9 mouse cellular contexts compared by ENCODE assay signal in genomic region chr4:135495397-135495791, GRCm38 (mm10). TPM values are rescaled to one million over a fixed set of nuclear protein-coding genes. Genes with fewer than 3 reads are reported as not detected.
DNase-seq lines count a peak whose midpoint lies in the region; ATAC-seq lines count a peak whose summit lies in the region.
"Had no signal": no experiment of that assay in that cellular context is flagged by ENCODE, and none has a peak within 500 bp of the region (broad histone marks: within the 10 kb centered on the region; RNA-seq: fewer than 3 reads in every experiment).

No protein-coding gene starts in this region.

- H3K9ac ChIP-seq in heart, embryonic 16.5 days (ENCODE audit: low read length): no peak overlapping the region; the same call in 1 of the 2 replicates
- H3K9ac ChIP-seq in hindbrain, embryonic 14.5 days: peak overlapping the region; percentile 60
- peak overlapping the region; percentile 66; the same call in 1 of the 2 replicates for H3K9ac ChIP-seq in midbrain, embryonic 13.5 days (replicated peaks)

- intact Hi-C loops in heart, postnatal 10 days (cut with DNase I): no loop called here

- peaks cover under 1% of the 10 kb centered on the region; the same call in 1 of the 2 replicates for H3K9me3 ChIP-seq in heart, embryonic 16.5 days (replicated peaks; ENCODE audit: control insufficient read depth, low read length)
- no peaks in the 10 kb centered on the region for H3K9me3 ChIP-seq in hindbrain, embryonic 14.5 days (ENCODE audit: control insufficient read depth, low read length)
- peaks cover 2% of the 10 kb centered on the region for H3K9me3 ChIP-seq in midbrain, embryonic 13.5 days

- peak overlapping the region; percentile 81 for H3K4me3 ChIP-seq in heart, embryonic 16.5 days (ENCODE audit: low read length)
- peak overlapping the region; percentile 84 for H3K4me3 ChIP-seq in brown adipose tissue, adult 24 weeks (ENCODE audit: insufficient read depth, low read depth, low read length)
- peak overlapping the region; percentile 51 for H3K4me3 ChIP-seq in hindbrain, embryonic 14.5 days (replicated peaks; ENCODE audit: low read length)
- peak overlapping the region; percentile 75 for H3K4me3 ChIP-seq in midbrain, embryonic 13.5 days (replicated peaks)

- no peak for ATAC-seq in heart, embryonic 16.5 days (replicated peaks; ENCODE audit: extremely low read depth, insufficient read depth, low FRiP score)
- no peak for ATAC-seq in hindbrain, embryonic 14.5 days (ENCODE audit: low FRiP score)
- ATAC-seq in midbrain, embryonic 13.5 days: no peak
- no peak for ATAC-seq in megakaryocyte-erythroid progenitor cell, adult 5-6 weeks (replicated peaks; ENCODE audit: low FRiP score, low TSS enrichment, poor library complexity, severe bottlenecking)

- no peak overlapping the region for H3K27ac ChIP-seq in heart, embryonic 16.5 days (ENCODE audit: low read length)
- H3K27ac ChIP-seq in brown adipose tissue, adult 24 weeks (replicated peaks; ENCODE audit: low read depth, low read length): no peak overlapping the region
- H3K27ac ChIP-seq in hindbrain, embryonic 14.5 days: no peak overlapping the region; the same call in 1 of the 2 replicates
- no peak overlapping the region for H3K27ac ChIP-seq in midbrain, embryonic 13.5 days

- H3K4me1 ChIP-seq in heart, embryonic 16.5 days (ENCODE audit: control insufficient read depth, insufficient read depth, low read length): peaks cover 5% of the 10 kb centered on the region; the same call in 1 of the 2 replicates
- H3K4me1 ChIP-seq in brown adipose tissue, adult 24 weeks (ENCODE audit: control insufficient read depth, insufficient read depth, insufficient read length, low read length): peaks cover 6% of the 10 kb centered on the region; the same call in 1 of the 2 replicates
- peaks cover 16% of the 10 kb centered on the region for H3K4me1 ChIP-seq in hindbrain, embryonic 14.5 days (replicated peaks; ENCODE audit: control insufficient read depth, insufficient read depth, low read length)
- H3K4me1 ChIP-seq in midbrain, embryonic 13.5 days (replicated peaks): peaks cover 20% of the 10 kb centered on the region

- no peaks in the 10 kb centered on the region for H3K36me3 ChIP-seq in heart, embryonic 16.5 days (ENCODE audit: control insufficient read depth, insufficient read depth)
- H3K36me3 ChIP-seq in hindbrain, embryonic 14.5 days (replicated peaks; ENCODE audit: control insufficient read depth, insufficient read depth): peaks cover 3% of the 10 kb centered on the region; the same call in 1 of the 2 replicates
- peaks cover 5% of the 10 kb centered on the region for H3K36me3 ChIP-seq in midbrain, embryonic 13.5 days

- 14% methylated on average over 9 of the region's 9 CpGs for WGBS in heart, embryonic 16.5 days
- 14% methylated on average over 9 of the region's 9 CpGs for WGBS in hindbrain, embryonic 14.5 days
- WGBS in midbrain, embryonic 13.5 days: 9% methylated on average over 9 of the region's 9 CpGs

- peak overlapping the region; percentile 82 for H3K4me2 ChIP-seq in heart, embryonic 16.5 days (ENCODE audit: low read depth, low read length)
- H3K4me2 ChIP-seq in hindbrain, embryonic 14.5 days (replicated peaks): peak overlapping the region; percentile 67
- H3K4me2 ChIP-seq in midbrain, embryonic 13.5 days (replicated peaks): peak overlapping the region; percentile 97

- H3K27me3 ChIP-seq in heart, embryonic 16.5 days (ENCODE audit: control insufficient read depth, insufficient read depth, low read length): no peaks in the 10 kb centered on the region
- peaks cover 5% of the 10 kb centered on the region; the same call in 1 of the 2 replicates for H3K27me3 ChIP-seq in hindbrain, embryonic 14.5 days (ENCODE audit: control insufficient read depth, insufficient read depth, low read length)
- H3K27me3 ChIP-seq in midbrain, embryonic 13.5 days: peaks cover 13% of the 10 kb centered on the region; the same call in 1 of the 2 replicates

- no peak for DNase-seq in heart, postnatal 10 days
- DNase-seq in hindbrain, embryonic 14.5 days (ENCODE audit: low spot score): no peak
- no peak for DNase-seq in left cerebral cortex, adult 9 months (ENCODE audit: low spot score in 2 of 2)
- DNase-seq in urinary bladder, postnatal 25 days (ENCODE audit: low spot score): no peak

RNA-seq across cellular contexts. Expression of gene Nipal3, which starts 0.6 kb away (rescaled TPM):
- 5.8 and 6.3 TPM in 2 replicates for polyA plus RNA-seq in heart, embryonic 16.5 days (2015; fragmentation: Nextera tagmentation; extraction: Ambion mirVana)
- 10 to 100 TPM; 25.3 to 28.0 TPM for total RNA-seq in heart, postnatal 10 days (2021)
- polyA plus RNA-seq in brown adipose tissue, adult 24 weeks (2012; ENCODE audit: insufficient read depth, insufficient read length, missing spikeins): 6.5 and 8.5 TPM in 2 replicates
- polyA plus RNA-seq in hindbrain, embryonic 14.5 days (2014; fragmentation: Nextera tagmentation; extraction: Ambion mirVana): 7.2 and 11.0 TPM in 2 replicates
- 6.8 and 7.5 TPM in 2 replicates for polyA plus RNA-seq in midbrain, embryonic 13.5 days (2015; fragmentation: Nextera tagmentation; extraction: Ambion mirVana)
- total RNA-seq in megakaryocyte-erythroid progenitor cell, adult 5-6 weeks (2014; fragmentation: Nextera tagmentation): 14.5 and 19.2 TPM in 2 replicates
- 17.0 and 32.2 TPM in 2 replicates for total RNA-seq in megakaryocyte-erythroid progenitor cell, adult 5-6 weeks (2017)

RNA-seq across cellular contexts. Expression of gene Stpg1, which starts 0.8 kb away (rescaled TPM):
- 0.44 and 0.47 TPM in 2 replicates for polyA plus RNA-seq in heart, embryonic 16.5 days (2015; fragmentation: Nextera tagmentation; extraction: Ambion mirVana)
- not detected for total RNA-seq in heart, postnatal 10 days (2021)
- 0.52 TPM in 1 of 2 replicates, not detected in the other for polyA plus RNA-seq in brown adipose tissue, adult 24 weeks (2012; ENCODE audit: insufficient read depth, insufficient read length, missing spikeins)
- 0.20 and 0.29 TPM in 2 replicates for polyA plus RNA-seq in hindbrain, embryonic 14.5 days (2014; fragmentation: Nextera tagmentation; extraction: Ambion mirVana)
- 0.93 and 1.3 TPM in 2 replicates for polyA plus RNA-seq in midbrain, embryonic 13.5 days (2015; fragmentation: Nextera tagmentation; extraction: Ambion mirVana)
- not detected in 2 replicates for total RNA-seq in megakaryocyte-erythroid progenitor cell, adult 5-6 weeks (2014; fragmentation: Nextera tagmentation)
- not detected in 2 replicates for total RNA-seq in megakaryocyte-erythroid progenitor cell, adult 5-6 weeks (2017)
- total RNA-seq: common myeloid progenitor, adult 5-6 weeks had no signal
